Mouse (Mus musculus) frontal cortex, adult 2 months (tissue): Measurements from ENCODE around the gene Magi3. TPM values are rescaled to one million over a fixed set of nuclear protein-coding genes. Genes with fewer than 3 reads are reported as not detected.
A peak's percentile ranks its signal among the peaks of the same experiment; 100 is the strongest.

Source experiments
- DNase-seq, 2 experiments: peaks; one replicate each; pipeline ENCODE4 v3.0.0; 2022; ENCODE audit warnings: low spot score in 1 of 2; ENCODE audit errors: extremely low spot score in 1 of 2
- polyA plus RNA-seq: library from polyadenylated mRNA; depleted of rRNA; stranded (reverse); fragments of >200 nt; gene quantifications from 2 replicates; pipeline ENCODE4 v1.2.3, GENCODE M21; 2012

Magi3 gene
- polyA plus RNA-seq, 1 experiment: 20.9 TPM

GRCm38 (mm10) chr3:104069395-104069794 is 150.8 kb downstream of the Magi3 start:
- DNase-seq: no peak

- DNase-seq: peak; percentile 69 to 70
Observed at GRCm38 (mm10) chr3:104059001-104059622, 161.1 kb downstream of the Magi3 start.

DNA sequence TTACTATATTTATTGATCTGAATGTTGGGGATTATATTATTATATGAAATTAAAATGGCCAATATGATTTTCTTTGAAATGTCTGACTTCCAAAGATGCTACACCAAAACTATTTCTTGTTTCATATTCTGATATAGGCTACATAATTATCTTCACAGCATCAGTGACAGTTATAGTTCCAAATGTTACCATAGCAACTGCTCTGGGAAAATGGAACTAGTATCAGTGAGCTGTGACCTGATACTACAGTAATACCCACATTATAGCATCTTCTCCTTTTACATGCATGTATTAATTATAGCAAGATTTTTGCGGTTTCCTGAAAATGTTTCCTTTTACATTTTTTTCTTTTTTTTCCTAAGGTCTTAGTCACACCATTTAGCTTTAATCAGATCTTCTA is 187.4 kb downstream of the Magi3 start:
- no peak for DNase-seq

DNA sequence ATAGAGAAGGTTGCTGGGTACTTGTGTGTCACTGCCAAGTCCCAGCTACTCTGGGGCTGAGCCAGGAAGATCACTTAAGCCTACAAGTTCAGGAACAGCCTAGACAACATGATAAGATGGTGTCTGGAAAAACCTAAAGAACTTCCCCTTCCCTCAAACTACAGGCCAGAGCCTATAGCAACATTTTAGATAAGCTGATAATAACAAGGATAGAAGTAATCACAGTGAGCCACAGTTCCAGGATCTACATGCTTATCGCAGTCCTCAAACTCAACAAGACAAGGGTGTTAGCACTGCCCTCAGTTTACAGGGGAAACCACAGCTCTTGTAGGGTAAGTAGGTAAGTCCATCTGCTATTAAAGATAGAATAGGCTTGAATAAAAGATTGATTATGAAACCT is 188.1 kb downstream of the Magi3 start:
- no peak for DNase-seq

DNA sequence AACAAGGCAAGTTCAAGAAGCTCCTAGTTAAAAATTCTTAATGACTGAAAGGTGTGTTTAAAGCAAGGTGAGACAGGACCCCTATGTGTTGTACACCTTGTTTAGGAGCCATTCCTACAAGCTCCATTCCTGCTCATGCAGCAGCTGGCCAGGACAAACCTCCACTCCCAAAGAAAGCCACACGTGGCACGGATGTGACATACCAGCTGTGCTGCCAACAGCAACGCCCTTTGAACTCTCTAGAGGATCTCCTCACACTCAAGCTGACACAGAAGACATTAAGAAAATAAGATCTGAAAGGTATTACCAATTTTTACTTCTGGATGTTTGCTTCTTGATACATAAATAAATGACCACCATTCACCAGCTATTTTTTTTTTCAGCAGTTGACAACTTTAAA is 193.2 kb downstream of the Magi3 start:
- no peak for DNase-seq

GRCm38 (mm10) chr3:104020101-104020500 is 200.1 kb downstream of the Magi3 start:
- DNase-seq: no peak

DNA sequence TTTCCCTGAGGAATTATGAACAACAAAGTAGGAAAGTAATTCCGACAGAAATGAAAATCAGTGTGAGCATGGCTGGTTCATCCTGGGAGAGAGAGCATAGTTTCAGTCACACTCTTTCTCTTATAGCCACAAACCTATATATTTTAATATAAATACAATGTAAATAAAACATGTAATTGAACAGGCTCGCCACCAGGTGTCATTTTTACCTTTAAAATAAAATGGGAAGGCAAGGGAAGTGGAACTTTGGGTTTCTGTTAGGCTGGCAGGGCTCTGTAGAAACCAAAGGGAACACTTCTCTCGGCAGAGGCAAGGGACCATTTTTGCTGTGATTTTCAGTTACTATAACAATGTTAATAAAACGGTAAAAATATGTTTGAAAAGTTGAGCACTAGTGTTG is 200.7 kb downstream of the Magi3 start:
- DNase-seq: peak in 1 of 2 experiments; percentile 31

GRCm38 (mm10) chr3:104017931-104018330 is 202.2 kb downstream of the Magi3 start:
- DNase-seq: no peak

GRCm38 (mm10) chr3:104011972-104012371 is 208.2 kb downstream of the Magi3 start:
- DNase-seq: no peak

GRCm38 (mm10) chr3:104009924-104010662 is 210.1 kb downstream of the Magi3 start:
- no peak for DNase-seq

DNA sequence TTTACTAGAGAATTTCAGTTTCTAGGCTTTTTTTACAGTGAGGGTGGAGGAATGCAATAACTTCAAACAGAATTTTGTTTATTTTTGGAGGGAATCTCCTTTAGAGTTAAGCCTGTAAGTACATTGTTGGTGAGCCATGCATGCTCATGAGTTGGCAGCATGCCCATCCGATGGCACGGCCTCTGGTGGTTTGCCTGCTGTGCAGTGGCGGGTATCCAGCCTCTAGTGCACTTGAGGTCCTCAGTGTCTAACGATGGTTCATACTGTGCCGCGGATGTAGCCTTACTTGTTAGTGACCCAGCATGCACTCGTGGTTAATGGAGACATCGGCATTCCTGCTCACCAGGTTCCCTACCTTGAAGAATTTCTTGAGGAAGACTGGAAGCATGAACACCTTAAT is 212.7 kb downstream of the Magi3 start:
- peak; percentile 21 to 43 for DNase-seq

DNA sequence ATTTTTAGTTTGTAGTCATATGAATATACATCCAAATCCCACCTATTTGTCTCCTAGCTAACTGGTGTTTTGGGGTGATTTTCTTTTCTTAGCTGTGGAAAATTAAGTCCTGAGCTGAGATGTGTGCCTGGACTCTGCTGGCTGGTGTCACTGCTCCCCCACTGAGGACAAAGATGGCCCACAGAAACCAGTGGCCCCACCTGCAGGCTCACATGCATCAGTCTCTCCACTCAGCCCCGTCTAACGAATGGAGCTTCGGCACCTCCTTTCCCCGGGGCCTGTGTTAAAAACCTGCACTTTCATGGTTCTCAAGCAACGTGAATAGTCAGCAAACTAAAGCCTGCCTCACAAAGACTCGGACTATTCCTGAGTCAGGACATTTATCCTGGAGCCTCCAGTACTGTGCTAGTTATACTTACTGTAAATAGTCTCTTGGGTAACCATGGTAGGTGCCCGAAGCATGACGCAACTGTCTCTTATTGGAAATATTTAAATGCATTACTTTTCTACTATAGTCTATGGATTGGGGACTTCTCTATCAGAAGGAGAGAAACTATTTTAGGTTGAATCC is 213.2 kb downstream of the Magi3 start:
- no peak for DNase-seq

DNA sequence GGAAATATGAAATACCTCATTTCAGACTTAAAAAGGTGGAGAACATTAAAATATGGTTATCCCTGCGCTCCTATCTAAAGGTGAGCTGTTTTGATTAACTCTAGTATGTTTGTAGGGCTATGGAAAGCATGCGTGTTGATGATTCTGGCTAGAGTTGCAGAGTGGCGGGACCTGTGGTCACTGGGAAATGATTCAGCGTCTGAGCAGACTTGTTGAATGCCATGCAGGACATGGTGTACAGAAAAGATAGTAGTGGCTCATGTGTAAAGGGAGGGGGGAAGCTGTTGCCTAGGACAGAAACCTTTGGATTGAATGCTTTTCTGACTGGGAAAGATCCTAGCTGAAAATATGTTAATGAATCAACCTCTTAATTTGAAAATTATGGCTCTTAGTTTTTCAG is 221.4 kb downstream of the Magi3 start:
- DNase-seq: no peak

DNA sequence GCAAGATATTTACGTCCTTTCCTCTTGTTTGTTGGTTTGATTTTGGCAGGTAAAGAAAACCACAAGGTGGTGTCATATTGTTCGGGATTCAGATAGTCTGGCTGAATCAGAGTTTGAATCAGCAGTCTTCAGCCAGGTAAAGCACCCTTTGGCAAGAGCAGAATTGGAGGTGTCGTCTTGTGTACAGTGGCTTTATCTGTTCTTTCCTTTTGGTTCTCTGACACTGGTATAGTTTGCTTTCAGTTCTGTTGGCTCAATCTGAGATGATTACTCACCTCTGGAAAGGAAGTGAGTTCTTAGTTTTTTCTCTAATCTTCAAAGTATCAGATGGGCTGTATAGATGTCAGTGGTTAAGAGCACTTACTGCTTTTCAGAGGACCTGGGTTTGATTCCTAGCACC is 228.9 kb downstream of the Magi3 start:
- DNase-seq: no peak

DNA sequence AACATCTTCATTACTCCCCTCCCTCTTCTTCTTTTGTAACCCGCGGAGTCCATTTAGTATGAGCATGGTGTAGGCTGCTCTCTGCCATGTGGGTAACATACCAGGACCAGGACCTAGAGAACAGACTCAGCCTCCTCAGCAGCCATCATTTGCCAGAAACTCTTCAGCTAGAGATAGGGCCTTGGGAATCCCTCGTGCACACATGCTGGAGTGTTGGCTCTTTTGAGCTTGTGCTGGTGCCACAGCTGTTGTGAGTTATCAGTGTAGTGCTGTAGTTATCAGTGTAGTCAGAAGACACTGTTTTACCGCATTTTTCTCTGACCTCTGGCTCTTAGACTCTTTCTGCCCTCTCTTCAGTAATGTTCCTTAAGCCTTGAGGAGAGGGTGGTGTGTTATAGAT is 230.8 kb downstream of the Magi3 start:
- DNase-seq: no peak

DNA sequence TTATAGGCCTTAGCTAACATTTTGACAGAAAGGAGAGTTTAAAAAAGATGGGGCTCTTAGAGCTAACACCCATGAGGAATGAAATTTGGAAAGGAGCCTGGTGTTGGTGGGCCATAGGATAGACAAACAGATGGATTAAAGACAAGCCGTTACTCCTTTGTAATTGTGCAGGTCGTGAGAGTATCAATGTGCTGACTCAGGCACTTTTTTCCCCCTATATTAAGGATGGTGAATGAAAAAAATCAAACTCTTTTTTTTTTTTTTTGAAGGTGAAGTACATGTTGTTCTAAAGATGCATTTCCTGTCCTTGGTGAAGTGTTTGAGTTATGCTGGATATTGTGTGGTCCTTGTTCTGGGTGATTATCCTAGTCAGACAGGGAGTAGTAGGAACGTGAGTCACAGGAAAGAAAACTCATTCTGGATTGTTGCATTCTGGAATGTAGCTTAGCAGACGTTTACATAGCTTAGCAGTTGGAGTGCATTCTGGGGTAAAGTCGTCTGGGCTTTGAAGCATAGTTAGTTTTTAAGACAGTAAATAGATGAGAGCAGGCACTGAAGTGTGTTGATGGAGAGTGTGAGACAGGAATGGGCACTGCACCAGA is 232.2 kb downstream of the Magi3 start:
- DNase-seq: no peak

DNA sequence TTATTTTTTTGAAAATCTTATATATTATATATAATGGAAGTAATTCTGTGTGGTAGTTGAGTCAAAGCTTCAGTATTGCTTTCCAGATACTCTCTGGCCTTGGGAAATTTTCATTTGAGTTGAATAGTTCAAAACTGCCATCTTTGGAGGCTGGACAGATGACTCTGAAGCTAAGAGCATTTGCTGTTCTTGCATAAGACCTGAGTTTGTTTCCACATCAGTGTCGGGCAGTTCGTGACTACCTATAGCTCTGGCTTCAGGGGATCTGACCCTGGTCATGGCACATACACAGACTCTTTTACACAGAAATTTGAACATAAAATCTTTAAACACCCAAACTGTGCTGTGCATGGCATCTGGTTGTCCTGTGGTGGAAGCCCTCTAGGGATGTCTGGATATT is 235.0 kb downstream of the Magi3 start:
- no peak for DNase-seq

DNA sequence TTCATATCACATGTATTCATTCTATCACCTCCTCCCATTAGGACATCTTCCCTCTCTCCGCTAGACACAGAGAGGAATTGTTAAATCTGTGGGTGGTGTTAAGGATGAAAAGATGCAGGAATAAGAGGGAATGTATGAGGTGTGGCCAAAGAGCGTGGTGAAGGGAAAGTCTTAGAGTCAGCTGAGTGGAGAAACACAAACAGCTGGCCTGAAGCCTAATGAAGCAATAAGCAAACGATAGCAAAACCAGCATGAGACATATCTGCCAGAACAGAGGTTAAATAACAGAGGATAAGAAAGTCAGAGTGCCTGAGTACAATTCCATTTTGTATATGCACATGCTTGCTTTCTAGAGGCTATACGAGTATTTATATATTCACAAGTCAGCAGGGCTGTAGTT is 235.6 kb downstream of the Magi3 start:
- DNase-seq: no peak

GRCm38 (mm10) chr3:103971157-103971556 is 249.0 kb downstream of the Magi3 start:
- no peak for DNase-seq

DNA sequence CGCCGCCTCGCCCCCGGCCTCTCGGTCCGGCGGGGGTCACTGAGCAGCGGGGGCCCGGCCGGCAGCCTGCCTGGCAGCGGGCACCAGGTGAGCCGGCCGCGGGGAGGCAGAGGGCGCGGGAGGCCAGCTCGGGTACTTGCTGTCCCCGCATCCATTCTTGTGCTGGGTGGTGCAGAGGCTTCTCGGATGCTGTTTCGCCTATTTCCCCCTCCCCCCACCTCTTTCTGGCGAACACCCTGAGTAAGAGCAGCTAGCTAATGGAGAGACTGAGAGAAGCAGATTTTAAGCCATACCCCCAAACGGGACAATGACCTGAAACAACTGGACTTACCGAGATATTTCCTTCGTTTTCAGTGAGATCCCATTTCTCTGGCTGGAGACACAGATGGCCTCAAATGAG is 251.5 kb downstream of the Magi3 start:
- peak; percentile 46 to 67 for DNase-seq

DNA sequence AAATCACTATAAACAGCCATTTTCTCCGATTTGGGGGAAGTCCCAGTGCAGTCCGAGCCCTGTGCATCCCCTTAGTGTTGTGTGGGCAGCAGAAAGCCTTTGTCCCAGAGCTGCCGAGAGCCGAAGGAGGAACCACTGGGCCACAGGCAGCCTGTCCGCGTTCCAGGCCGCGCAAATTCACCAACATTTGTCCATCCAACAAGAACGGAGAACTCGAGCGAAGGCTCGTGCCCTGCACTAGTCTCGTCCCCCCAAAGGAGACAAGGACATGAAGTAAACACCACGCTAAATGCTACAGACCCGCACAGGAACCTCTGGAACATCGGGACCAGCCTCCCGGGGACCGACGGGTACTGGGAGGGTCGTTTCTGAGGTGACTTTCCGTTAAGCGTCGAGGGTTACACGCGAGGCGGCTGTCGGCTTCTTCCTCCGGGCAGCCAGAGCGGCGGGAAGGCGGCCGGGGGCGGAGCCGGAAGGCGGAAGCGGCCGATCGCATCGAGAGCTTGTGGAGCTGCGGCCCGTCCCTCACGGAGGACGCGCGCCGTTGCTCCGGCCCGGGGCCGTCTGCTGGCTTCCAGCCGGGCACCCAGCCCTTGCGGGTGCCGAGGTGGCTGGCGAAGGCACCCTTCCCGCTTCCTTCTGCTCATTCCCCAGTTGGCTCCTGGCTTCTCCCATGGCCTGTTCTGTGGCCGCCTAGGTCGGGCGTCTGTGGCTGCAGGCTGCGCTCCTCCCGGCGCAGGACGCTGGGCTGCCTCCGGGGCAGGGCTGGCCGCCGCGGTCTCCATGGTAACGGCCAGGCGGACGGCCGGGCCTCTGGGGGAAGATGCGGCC is 252.1 kb downstream of the Magi3 start, which contains the start of gene Phtf1:
Phtf1 (plus strand) TSS at position 250 of the 831 bp plus-strand sequence.
- DNase-seq: peak; percentile 53 to 83
